Mouse (Mus musculus) G1E (cell line): Measurements from ENCODE around the gene Sub1.

Experiments used
- CTCF ChIP-seq: IDR thresholded peaks from 2 replicates; pipeline ENCODE4 v1.5.1; 2012; ENCODE audit warnings: low read depth, low read length, inconsistent platforms, mixed read lengths
- GATA1 ChIP-seq: IDR thresholded peaks from 2 replicates; pipeline ENCODE4 v1.6.1; 2012; ENCODE audit warnings: borderline replicate concordance, low read length, inconsistent platforms, mixed read lengths
- GATA2 ChIP-seq: IDR thresholded peaks from 2 replicates; pipeline ENCODE4 v1.6.1; 2012; ENCODE audit warnings: low read depth, low read length, inconsistent platforms, borderline replicate concordance
- POLR2AphosphoS5 ChIP-seq: IDR thresholded peaks from 2 replicates; pipeline ENCODE4 v1.6.1; 2012; ENCODE audit warnings: low read depth, low read length, inconsistent platforms; ENCODE audit not compliant: insufficient replicate concordance

- no peak for TF ChIP-seq CTCF
- no peak for TF ChIP-seq GATA1
- no peak for TF ChIP-seq POLR2AphosphoS5
- TF ChIP-seq GATA2: no peak
Observed at GRCm38 (mm10) chr15:12026932-12027450, 30.2 kb upstream of the Sub1 start.
